Mouse (Mus musculus) spleen, adult 2 months (tissue): ENCODE data around the gene Hoxd4.

Source experiments
- CTCF ChIP-seq: fragments of 200-500 bp; IDR thresholded peaks from 2 replicates; pipeline ENCODE4 v1.5.1; 2011; ENCODE audit warnings: mild to moderate bottlenecking, inconsistent platforms; ENCODE audit not compliant: insufficient read depth, insufficient read length, insufficient replicate concordance; ENCODE audit errors: extremely low read depth
- POLR2A ChIP-seq: fragments of 200-500 bp; IDR thresholded peaks from 2 replicates; pipeline ENCODE4 v1.6.1; 2011; ENCODE audit warnings: low read depth, low read length, inconsistent platforms

DNA sequence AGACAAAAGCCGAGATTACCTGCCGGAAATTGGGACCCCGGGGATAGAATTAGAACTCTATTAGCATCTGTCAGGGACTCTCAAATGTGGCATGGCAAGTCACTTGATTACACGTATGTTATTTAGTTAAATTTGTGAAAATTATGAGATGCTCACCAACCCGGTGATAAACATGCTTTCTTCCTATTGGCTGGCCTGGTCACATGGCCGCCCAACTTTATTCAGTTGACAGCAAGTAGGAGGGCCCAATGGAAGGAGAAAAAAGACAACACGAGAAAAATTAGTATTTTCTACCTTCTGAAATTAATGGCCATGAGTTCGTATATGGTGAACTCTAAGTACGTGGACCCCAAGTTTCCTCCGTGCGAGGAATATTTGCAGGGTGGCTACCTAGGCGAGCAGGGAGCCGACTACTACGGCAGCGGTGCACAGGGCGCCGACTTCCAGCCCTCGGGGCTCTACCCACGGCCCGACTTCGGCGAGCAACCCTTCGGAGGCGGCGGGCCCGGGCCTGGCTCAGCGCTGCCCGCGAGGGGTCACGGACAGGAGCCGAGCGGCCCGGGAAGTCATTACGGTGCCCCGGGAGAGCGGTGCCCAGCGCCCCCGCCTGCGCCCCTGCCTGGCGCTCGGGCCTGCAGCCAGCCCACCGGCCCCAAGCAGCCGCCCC is 15.4 kb downstream of the Hoxd4 start:
- TF ChIP-seq CTCF = no peak
- TF ChIP-seq POLR2A = no peak
